Mouse (Mus musculus): Measurements from ENCODE around the gene Tmem191c. TPM values are rescaled to one million over a fixed set of nuclear protein-coding genes. Genes with fewer than 3 reads are reported as not detected.

Gene Tmem191c
- total RNA-seq, 2 experiments from 2014 or later: 83.7 to 112 TPM

- no peak for DNase-seq (ENCODE audit: extremely low spot score in 1 of 2, low spot score in 1 of 2)
Measured at GRCm38 (mm10) chr16:17261341-17261740, 14.5 kb upstream of the Tmem191c start.

- DNase-seq (ENCODE audit: extremely low spot score in 1 of 2, low spot score in 1 of 2): no peak
Measured at GRCm38 (mm10) chr16:17266113-17266512, 9.8 kb upstream of the Tmem191c start.

GRCm38 (mm10) chr16:17267937-17268336 lies 7.9 kb upstream of the Tmem191c start:
- DNase-seq (ENCODE audit: extremely low spot score in 1 of 2, low spot score in 1 of 2): no peak

GRCm38 (mm10) chr16:17269872-17270271 lies 6.0 kb upstream of the Tmem191c start:
- DNase-seq (ENCODE audit: extremely low spot score in 1 of 2, low spot score in 1 of 2): no peak

- DNase-seq (ENCODE audit: extremely low spot score in 1 of 2, low spot score in 1 of 2): peak in 1 of 2 experiments; percentile 50
Measured at GRCm38 (mm10) chr16:17271124-17271523, 4.8 kb upstream of the Tmem191c start.

GRCm38 (mm10) chr16:17271856-17272255 lies 4.0 kb upstream of the Tmem191c start:
- DNase-seq (ENCODE audit: extremely low spot score in 1 of 2, low spot score in 1 of 2): no peak

GRCm38 (mm10) chr16:17276164-17277151 lies 581 bp downstream of the Tmem191c start:
- DNase-seq (ENCODE audit: extremely low spot score in 1 of 2, low spot score in 1 of 2): peak; percentile 84 to 93

DNA sequence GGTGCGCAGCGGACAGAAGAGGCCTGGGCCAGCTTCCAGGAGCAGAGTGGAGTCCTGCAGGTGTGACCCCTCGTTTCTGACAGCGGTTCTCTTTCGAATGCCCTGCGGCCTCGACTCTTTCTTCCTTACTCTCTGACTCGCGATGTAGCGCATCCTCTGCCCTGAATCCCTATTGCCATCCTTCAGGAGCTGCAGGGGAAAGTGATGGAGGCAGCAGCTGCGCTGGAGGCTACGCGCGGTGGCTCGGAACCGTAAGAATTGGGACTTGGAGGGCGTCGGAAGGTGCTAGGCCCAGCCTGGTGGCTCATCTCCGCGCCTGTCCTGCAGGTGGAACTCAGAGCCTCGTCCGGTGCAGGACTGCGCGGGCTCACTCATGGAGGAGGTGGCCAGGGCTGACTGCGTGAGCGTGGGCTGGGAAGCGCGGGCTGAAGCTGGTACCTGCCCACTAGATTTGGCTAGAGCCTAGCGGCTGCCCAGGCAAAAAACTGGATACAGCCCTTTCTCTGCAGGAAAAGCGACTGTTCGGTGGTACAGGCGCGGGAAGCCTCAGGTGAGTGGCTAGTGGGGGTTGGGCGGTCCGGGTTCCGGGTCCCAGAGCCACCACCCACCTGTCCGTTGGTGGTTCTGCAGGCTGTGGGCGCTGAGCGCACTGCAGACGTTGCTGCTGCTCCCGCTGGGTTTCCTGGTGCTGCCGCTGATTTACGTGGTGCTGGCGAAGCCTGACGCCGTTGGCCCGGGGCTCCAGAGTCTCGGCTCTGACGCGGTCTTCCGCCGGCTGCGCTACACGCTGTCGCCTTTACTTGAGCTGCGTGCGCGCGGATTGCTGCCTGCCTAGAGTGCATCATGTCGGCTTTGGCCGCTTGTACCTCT lies 1.7 kb downstream of the Tmem191c start:
- peak; percentile 43 to 68 for DNase-seq (ENCODE audit: extremely low spot score in 1 of 2, low spot score in 1 of 2)

GRCm38 (mm10) chr16:17280471-17280870 lies 4.6 kb downstream of the Tmem191c start:
- no peak for DNase-seq (ENCODE audit: extremely low spot score in 1 of 2, low spot score in 1 of 2)

DNA sequence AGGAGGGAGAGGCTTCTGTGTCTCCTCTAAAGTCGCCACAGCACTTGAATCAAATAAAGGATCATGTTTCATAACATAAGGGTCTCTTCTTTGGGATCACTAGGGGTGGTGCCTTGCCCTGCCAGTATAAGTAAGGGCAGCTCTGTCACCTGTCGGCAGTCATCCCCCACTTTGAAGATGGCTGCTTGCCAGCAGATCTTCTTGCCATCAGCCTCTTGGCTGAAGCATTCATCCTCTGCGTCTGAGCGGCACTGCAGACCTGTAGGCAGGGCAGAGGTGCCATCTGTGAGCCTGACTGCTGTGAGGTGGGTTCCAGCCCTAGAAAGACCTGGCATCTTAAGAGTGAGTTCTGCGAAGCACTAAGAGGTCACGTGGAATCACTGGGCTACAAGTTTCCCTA lies 7.3 kb downstream of the Tmem191c start:
- no peak for DNase-seq (ENCODE audit: extremely low spot score in 1 of 2, low spot score in 1 of 2)

- DNase-seq (ENCODE audit: extremely low spot score in 1 of 2, low spot score in 1 of 2): no peak
Measured at GRCm38 (mm10) chr16:17287103-17287502, 11.2 kb downstream of the Tmem191c start.

DNA sequence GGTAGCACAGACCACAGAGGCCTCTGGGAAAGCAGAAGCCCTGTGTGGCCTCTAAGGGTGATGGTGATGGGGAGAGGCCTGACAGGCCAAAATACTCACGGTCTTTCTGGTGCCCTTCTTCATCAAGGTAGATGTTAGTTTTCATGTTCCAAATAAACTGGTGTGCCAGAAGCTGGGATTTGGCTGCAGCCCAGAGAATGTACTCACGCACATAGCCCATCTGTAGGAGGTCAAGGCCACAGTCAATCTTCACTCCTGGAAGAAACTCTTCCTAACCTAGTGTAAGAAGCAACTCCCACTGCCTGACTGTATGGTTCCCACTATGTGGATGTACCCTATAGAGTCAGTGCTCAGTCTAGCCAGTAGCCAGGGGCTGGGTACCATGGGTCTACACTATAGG lies 15.1 kb downstream of the Tmem191c start:
- no peak for DNase-seq (ENCODE audit: extremely low spot score in 1 of 2, low spot score in 1 of 2)

- DNase-seq (ENCODE audit: extremely low spot score in 1 of 2, low spot score in 1 of 2): peak; percentile 70 to 81
Measured at GRCm38 (mm10) chr16:17292751-17293150, 16.9 kb downstream of the Tmem191c start.

DNA sequence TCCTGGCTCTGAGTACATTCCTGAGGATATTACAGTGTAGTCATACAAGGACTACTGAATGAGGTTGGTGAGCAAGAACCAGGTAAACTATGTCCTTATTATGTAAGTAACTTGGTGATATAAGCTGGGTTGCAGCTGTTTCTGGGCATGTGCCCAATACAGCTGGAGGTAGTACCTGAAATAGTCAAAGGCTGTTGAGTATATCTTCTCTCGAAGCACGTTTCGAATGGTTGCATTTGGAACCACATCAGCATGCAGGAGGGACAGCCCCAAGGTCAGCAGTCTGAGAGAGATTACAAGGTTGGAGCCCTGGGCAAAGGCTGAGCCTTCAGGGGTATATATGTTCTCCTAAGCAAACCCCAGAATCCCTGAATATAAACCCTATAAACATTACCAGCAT lies 24.9 kb downstream of the Tmem191c start:
- no peak for DNase-seq (ENCODE audit: extremely low spot score in 1 of 2, low spot score in 1 of 2)

DNA sequence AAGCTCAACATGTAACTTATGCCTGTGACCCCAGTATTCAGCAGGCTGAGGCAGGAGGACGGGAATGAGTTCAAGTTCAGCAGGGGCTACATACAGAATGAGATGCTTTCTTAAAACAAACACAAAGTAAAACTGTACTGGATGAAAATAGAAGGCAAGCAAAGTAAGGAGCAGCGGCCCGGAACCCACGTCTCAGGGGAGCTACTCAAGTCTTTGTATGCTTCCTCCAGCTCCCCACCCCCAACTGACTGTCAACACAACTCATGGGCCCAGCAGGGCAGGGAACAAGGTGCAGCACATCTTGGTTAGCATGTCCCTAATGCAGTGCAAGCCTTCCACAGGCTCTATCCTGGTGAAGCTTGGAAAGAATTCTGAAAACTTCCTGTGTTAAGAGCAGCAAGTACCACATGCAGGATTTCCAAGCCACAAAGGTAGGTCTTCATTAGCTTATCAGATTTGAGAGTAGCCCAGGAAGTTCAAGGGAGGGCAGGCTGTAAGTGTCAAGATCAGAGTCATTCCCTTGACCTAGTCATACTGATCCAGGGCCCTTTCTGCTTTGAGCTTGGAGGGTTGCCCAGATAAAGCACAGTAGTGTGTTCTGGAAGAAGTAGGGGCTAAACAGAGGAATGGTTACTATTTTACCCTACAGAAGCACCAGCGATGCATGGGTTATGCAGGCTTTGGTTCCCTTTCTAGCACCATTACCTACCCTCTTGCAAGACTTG lies 27.8 kb downstream of the Tmem191c start:
- DNase-seq (ENCODE audit: extremely low spot score in 1 of 2, low spot score in 1 of 2): no peak

DNA sequence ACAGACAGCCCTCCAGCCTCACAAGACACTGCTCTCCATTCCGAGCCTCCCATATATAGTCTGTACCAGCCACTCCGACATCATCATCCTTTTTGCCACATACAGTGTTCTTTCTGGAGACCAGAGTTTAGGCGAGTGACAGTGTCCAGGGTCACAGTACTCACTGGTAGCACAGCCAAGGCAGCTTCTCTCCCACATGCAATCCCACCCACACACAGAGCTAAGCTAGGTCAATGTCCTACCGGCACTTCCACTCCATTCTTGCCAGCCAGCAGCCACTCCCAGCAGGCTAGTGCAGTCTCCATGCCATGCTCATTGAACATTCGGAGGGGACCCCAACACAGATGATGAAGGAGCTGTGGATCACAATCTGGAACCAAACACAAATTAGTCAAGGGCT lies 31.6 kb downstream of the Tmem191c start:
- no peak for DNase-seq (ENCODE audit: extremely low spot score in 1 of 2, low spot score in 1 of 2)

DNA sequence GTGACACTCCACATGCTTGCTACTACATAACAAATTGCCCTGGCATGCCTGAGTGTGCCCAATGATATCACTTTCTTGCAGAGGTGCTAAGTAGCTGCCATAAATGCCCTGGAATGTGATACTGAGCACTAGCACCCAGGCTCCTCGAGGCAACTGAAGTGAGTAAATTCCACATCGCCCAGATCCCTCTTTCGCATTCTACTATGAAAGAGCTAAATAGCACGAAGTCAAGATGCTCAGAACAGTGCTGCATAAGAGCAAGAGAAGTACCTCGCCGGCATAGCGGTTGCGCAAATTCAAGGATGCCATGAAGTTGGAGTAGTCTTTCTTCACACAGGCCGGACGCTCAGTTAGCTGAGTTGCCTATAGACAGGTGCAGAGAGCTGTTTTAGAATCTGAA lies 33.2 kb downstream of the Tmem191c start:
- no peak for DNase-seq (ENCODE audit: extremely low spot score in 1 of 2, low spot score in 1 of 2)

DNA sequence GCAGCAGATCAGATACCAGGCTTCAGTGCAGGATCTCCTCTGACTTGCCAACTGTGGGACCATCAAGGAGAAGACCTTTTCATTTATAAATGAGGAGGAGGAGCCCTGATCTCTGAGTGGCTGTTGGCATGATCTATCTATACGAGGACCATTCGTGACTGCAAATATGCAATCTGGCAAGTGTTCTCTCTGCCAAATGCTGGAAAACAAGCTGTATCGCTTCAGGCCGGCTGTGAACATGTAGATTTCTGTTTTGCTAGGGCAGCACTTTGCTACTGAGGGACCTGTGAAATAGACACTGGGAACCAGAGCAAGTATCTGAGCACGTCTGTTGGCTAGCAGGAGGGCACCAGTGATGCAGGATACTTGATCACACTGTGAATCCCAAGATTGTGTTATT lies 36.7 kb downstream of the Tmem191c start:
- DNase-seq (ENCODE audit: extremely low spot score in 1 of 2, low spot score in 1 of 2): no peak

- DNase-seq (ENCODE audit: extremely low spot score in 1 of 2, low spot score in 1 of 2): no peak
Measured at GRCm38 (mm10) chr16:17316554-17316953, 40.7 kb downstream of the Tmem191c start.

DNA sequence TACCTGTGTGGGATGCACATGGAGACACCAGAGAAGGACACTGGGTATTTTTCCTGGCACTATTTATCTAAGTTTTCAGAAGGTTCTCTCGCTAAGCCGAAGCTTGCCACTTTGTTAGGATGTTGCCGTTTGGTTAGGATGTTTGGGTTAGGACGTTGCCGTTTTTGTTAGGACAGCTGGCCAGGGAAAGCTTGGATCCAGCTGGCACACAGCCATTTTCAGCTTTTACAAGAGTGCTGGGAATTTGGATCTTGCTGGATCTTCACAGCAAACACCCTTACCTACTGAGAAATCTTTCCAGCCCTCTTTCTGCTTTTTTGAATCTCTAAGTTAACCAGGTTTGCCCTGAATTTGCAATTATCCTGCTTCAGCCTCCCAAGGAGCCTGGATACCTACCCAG lies 45.6 kb downstream of the Tmem191c start:
- no peak for DNase-seq (ENCODE audit: extremely low spot score in 1 of 2, low spot score in 1 of 2)

Data from layer of hippocampus, postnatal 25 days (tissue).